Mouse (Mus musculus) heart, embryonic 10.5 days (tissue): ENCODE measurements around the gene Olfr1087. TPM values are rescaled to one million over a fixed set of nuclear protein-coding genes. Genes with fewer than 3 reads are reported as not detected.
"Not testable (repeated sequence)": the region's sequence is repeated elsewhere in the genome, so short reads cannot be mapped to it uniquely, and the experiment has no call there.

ENCODE experiments used
- DNase-seq: peaks from one replicate; pipeline ENCODE4 v3.0.0-alpha.2; 2017; ENCODE audit warnings: low spot score
- H3K27ac ChIP-seq: fragments of 300-500 bp; sonication (generic); 2 replicates; pipeline ENCODE4 v1.5.1; 2016; ENCODE audit warnings: mild to moderate bottlenecking
- H3K27me3 ChIP-seq: fragments of 300-500 bp; sonication (generic); 2 replicates; pipeline ENCODE4 v1.6.1; 2016; ENCODE audit warnings: mild to moderate bottlenecking; ENCODE audit not compliant: poor library complexity, insufficient read depth, severe bottlenecking
- H3K36me3 ChIP-seq: fragments of 300-500 bp; sonication (generic); 2 replicates; pipeline ENCODE4 v1.6.1; 2016; ENCODE audit warnings: mild to moderate bottlenecking, moderate library complexity
- H3K4me1 ChIP-seq: fragments of 300-500 bp; sonication (generic); 2 replicates; pipeline ENCODE4 v1.6.1; 2016; ENCODE audit warnings: mild to moderate bottlenecking
- H3K4me3 ChIP-seq: fragments of 300-500 bp; sonication (generic); 2 replicates; pipeline ENCODE4 v1.5.1; 2016; ENCODE audit warnings: mild to moderate bottlenecking, moderate library complexity
- H3K9me3 ChIP-seq: fragments of 300-500 bp; sonication (generic); 2 replicates; pipeline ENCODE4 v1.6.1; 2016; ENCODE audit warnings: mild to moderate bottlenecking, moderate library complexity
- WGBS: fragments of 180-500 bp; shearing (Covaris S2); methylation state at CpG from one replicate; pipeline ENCODE4 v1.1.7; 2016; 5-methylcytosine and 5-hydroxymethylcytosine counted together
- polyA plus RNA-seq: library from polyadenylated mRNA; unstranded; fragments of >200 nt; fragmentation: Nextera tagmentation; extraction: Ambion mirVana; gene quantifications from 2 replicates; pipeline ENCODE4 v1.2.1, GENCODE M21; 2016

The Olfr1087 gene
- polyA plus RNA-seq, result not detected in 2 replicates

- no peaks in the 10 kb centered on the region for H3K27me3 ChIP-seq
- no peaks in the 10 kb centered on the region for H3K9me3 ChIP-seq
- no peak within 1 kb of the TSS for H3K4me3 ChIP-seq
- DNase-seq, result no peak
- no peaks in the 10 kb centered on the region for H3K36me3 ChIP-seq
- H3K27ac ChIP-seq, result no peak within 1 kb of the TSS
- H3K4me1 ChIP-seq, result no peaks in the 10 kb centered on the region
These were observed at the start of gene Olfr1087 for GRCm38 (mm10) chr2:86698295-86698694. TSS of gene Olfr1087 (minus strand) at chr2:86698395.

- no peaks in the 10 kb centered on the region for H3K9me3 ChIP-seq
- H3K4me1 ChIP-seq, result no peaks in the 10 kb centered on the region
- H3K36me3 ChIP-seq, result no peaks in the 10 kb centered on the region
- H3K27me3 ChIP-seq, result no peaks in the 10 kb centered on the region
- no peak for DNase-seq
- no peak within 1 kb of the TSS for H3K4me3 ChIP-seq
- H3K27ac ChIP-seq, result no peak within 1 kb of the TSS
These were observed 35.4 kb upstream of the Olfr1087 start, which contains the start of gene Olfr1089 for GRCm38 (mm10) chr2:86733601-86734000. TSS of gene Olfr1089 (minus strand) at chr2:86733701.

- no peak for DNase-seq
- Histone ChIP-seq H3K36me3 (no peaks in the 10 kb centered on the region), H3K4me1 (no peaks in the 10 kb centered on the region), H3K9me3 (no peaks in the 10 kb centered on the region), H3K27me3 (no peaks in the 10 kb centered on the region), H3K27ac (no peak within 1 kb of the TSS), H3K4me3 (no peak within 1 kb of the TSS)
- 78% methylated on average over 2 of the region's 2 CpGs for WGBS
These were observed 18.2 kb downstream of the Olfr1087 start, which contains the start of gene Olfr1086 for GRCm38 (mm10) chr2:86679992-86680391. TSS of gene Olfr1086 (minus strand) at chr2:86680092.

DNA sequence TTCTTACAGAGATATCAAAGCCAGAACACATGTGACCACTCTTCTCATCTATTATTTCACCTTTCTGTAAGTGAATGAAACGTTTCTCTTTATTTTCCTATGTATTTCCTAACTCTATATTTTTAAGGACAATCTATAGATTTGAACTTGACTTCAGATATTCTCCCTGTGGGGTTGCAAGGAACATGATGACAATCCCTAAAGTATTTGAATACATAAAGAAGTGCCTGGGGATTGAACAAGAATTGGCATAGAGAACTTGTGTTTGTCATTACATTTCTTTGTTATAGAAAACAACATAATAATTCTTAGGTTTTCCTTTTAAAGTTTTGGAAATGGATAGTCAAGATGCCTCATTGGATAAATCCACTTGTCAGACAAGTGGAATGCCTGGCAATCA, 36.3 kb downstream of the Olfr1087 start, which contains the start of gene Olfr1085:
Olfr1085 (minus strand) TSS at position 101 of the 400 bp plus-strand sequence.
- no peaks in the 10 kb centered on the region for H3K36me3 ChIP-seq
- H3K9me3 ChIP-seq, result no peaks in the 10 kb centered on the region
- H3K27ac ChIP-seq, result no peak within 1 kb of the TSS
- no peak for DNase-seq
- WGBS, result 43% methylated on average over 1 of the region's 1 CpGs
- no peak within 1 kb of the TSS for H3K4me3 ChIP-seq
- H3K27me3 ChIP-seq, result no peaks in the 10 kb centered on the region
- no peaks in the 10 kb centered on the region for H3K4me1 ChIP-seq

DNA sequence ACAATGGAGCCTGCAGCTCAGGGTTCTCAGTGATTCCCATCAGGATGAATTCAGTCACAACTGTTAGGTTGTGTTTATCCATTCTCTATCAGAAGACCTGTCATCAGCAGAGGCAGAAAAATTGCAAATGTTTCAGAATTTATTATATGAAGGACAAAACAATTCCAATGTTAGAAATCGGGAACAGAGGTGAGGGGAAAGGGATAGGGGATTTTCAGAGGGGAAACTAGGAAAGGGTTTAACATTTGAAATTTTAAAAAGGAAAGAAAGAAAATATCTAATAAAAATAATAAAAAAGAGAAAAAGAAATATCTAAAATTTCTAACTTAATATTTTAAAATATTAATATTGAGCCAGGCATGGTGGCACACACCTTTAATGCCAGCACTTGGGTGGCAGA, 58.6 kb downstream of the Olfr1087 start, which contains the start of gene Olfr1084:
Olfr1084 (minus strand) TSS at position 101 of the 400 bp plus-strand sequence.
- H3K27me3 ChIP-seq, H3K4me1 ChIP-seq, H3K4me3 ChIP-seq, DNase-seq, H3K9me3 ChIP-seq, H3K27ac ChIP-seq, H3K36me3 ChIP-seq: not testable (repeated sequence)
- 61% methylated on average over 1 of the region's 1 CpGs for WGBS

Other genes starting within 250 kb of the Olfr1087 start
- not detected in 2 replicates for gene Olfr1065, start 247.8 kb downstream of the Olfr1087 start, polyA plus RNA-seq
- gene Olfr1066, start 242.1 kb downstream of the Olfr1087 start, polyA plus RNA-seq, result not detected in 2 replicates
- not detected in 2 replicates for gene Olfr228, start 211.0 kb downstream of the Olfr1087 start, polyA plus RNA-seq
- not detected in 2 replicates for gene Olfr1076, start 189.9 kb downstream of the Olfr1087 start, polyA plus RNA-seq
- gene Olfr1079, start 155.9 kb downstream of the Olfr1087 start, polyA plus RNA-seq, result not detected in 2 replicates
- not detected in 2 replicates for gene Olfr1080, start 140.2 kb downstream of the Olfr1087 start, polyA plus RNA-seq
- not detected in 2 replicates for gene Olfr1082, start 99.4 kb downstream of the Olfr1087 start, polyA plus RNA-seq
- gene Olfr1084, start 58.7 kb downstream of the Olfr1087 start, polyA plus RNA-seq, result not detected in 2 replicates
- not detected in 2 replicates for gene Olfr1085, start 36.4 kb downstream of the Olfr1087 start, polyA plus RNA-seq
- not detected in 2 replicates for gene Olfr1086, start 18.3 kb downstream of the Olfr1087 start, polyA plus RNA-seq
- not detected in 2 replicates for gene Olfr1089, start 35.3 kb upstream of the Olfr1087 start, polyA plus RNA-seq
- gene Olfr1090, start 60.6 kb upstream of the Olfr1087 start, polyA plus RNA-seq, result not detected in 2 replicates
- not detected in 2 replicates for gene Olfr1093, start 84.1 kb upstream of the Olfr1087 start, polyA plus RNA-seq
- gene Olfr141, start 111.6 kb upstream of the Olfr1087 start, polyA plus RNA-seq, result not detected in 2 replicates
- gene Olfr1094, start 126.3 kb upstream of the Olfr1087 start, polyA plus RNA-seq, result not detected in 2 replicates
- not detected in 2 replicates for gene Olfr1095, start 153.3 kb upstream of the Olfr1087 start, polyA plus RNA-seq
- gene Gm13723, start 176.4 kb upstream of the Olfr1087 start, polyA plus RNA-seq, result not detected in 2 replicates
- not detected in 2 replicates for gene Olfr1097, start 193.8 kb upstream of the Olfr1087 start, polyA plus RNA-seq
- not detected in 2 replicates for gene Olfr1098, start 226.2 kb upstream of the Olfr1087 start, polyA plus RNA-seq